Comparison of ENCODE assay signal across 8 mouse cellular contexts in genomic region chr10:22608799-22609357, GRCm38 (mm10). TPM values are rescaled to one million over a fixed set of nuclear protein-coding genes. Genes with fewer than 3 reads are reported as not detected.
A peak's percentile ranks its signal among the peaks of the same experiment; 100 is the strongest.
DNase-seq lines count a peak whose midpoint lies in the region; ATAC-seq and TF ChIP-seq lines count a peak whose summit lies in the region.

No protein-coding gene starts in this region.

- WGBS in embryonic facial prominence, embryonic 11.5 days: 4% methylated on average over 11 of the region's 11 CpGs
- 0% methylated on average over 11 of the region's 11 CpGs for WGBS in hindbrain, embryonic 16.5 days
- 6% methylated on average over 11 of the region's 11 CpGs for WGBS in lung, postnatal 0 days

- H3K9ac ChIP-seq in embryonic facial prominence, embryonic 11.5 days (replicated peaks; ENCODE audit: low read length): peak overlapping the region; percentile 54
- peak overlapping the region; percentile 49; the same call in 1 of the 2 replicates for H3K9ac ChIP-seq in hindbrain, embryonic 16.5 days (ENCODE audit: low read depth, low read length)
- no peak overlapping the region for H3K9ac ChIP-seq in lung, postnatal 0 days (replicated peaks; ENCODE audit: low read depth)

- TF ChIP-seq CTCF in lung, postnatal 0 days (IDR thresholded peaks at IDR 0.05): no peak

- H3K4me2 ChIP-seq in embryonic facial prominence, embryonic 11.5 days (ENCODE audit: low read depth, low read length): peak overlapping the region; percentile 11
- H3K4me2 ChIP-seq in hindbrain, embryonic 16.5 days (ENCODE audit: low read length): peak overlapping the region; percentile 49
- peak overlapping the region; percentile 34 for H3K4me2 ChIP-seq in lung, postnatal 0 days (replicated peaks; ENCODE audit: low read depth, low read length)

- no peaks in the 10 kb centered on the region for H3K4me1 ChIP-seq in embryonic facial prominence, embryonic 11.5 days (ENCODE audit: control insufficient read depth, insufficient read depth, low read length)
- H3K4me1 ChIP-seq in hindbrain, embryonic 16.5 days (ENCODE audit: control insufficient read depth, insufficient read depth, low read depth, low read length): peaks cover 5% of the 10 kb centered on the region; the same call in 1 of the 2 replicates
- no peaks in the 10 kb centered on the region for H3K4me1 ChIP-seq in lung, postnatal 0 days (ENCODE audit: insufficient read depth, low read depth, low read length)

- no peak for TF ChIP-seq EP300 in lung, postnatal 0 days (IDR thresholded peaks at IDR 0.05)

- ATAC-seq in embryonic facial prominence, embryonic 11.5 days (replicated peaks; ENCODE audit: insufficient number of reproducible peaks, low FRiP score, low TSS enrichment, low read depth): peak; percentile 51
- peak; percentile 81 for ATAC-seq in hindbrain, embryonic 16.5 days
- ATAC-seq in lung, postnatal 0 days: no peak

- H3K9me3 ChIP-seq in embryonic facial prominence, embryonic 11.5 days (replicated peaks; ENCODE audit: control insufficient read depth, low read length): no peaks in the 10 kb centered on the region
- H3K9me3 ChIP-seq in hindbrain, embryonic 16.5 days (ENCODE audit: control insufficient read depth, low read length): no peaks in the 10 kb centered on the region
- H3K9me3 ChIP-seq in lung, postnatal 0 days (ENCODE audit: low read length): no peaks in the 10 kb centered on the region

- DNase-seq in left cerebral cortex, adult 18-20 months (ENCODE audit: low spot score in 2 of 2): peak; percentile 36 to 42
- no peak for DNase-seq in left cerebral cortex, adult 11 months (ENCODE audit: low spot score)
- DNase-seq in embryonic facial prominence, embryonic 11.5 days (ENCODE audit: low spot score): peak; percentile 64
- peak; percentile 12 for DNase-seq in lung, postnatal 0 days (ENCODE audit: low spot score)
- peak; percentile 60 to 64 for DNase-seq in right cerebral cortex, adult 2 months (ENCODE audit: low spot score in 2 of 2)
- DNase-seq in spleen, adult 18-20 months: no peak
- DNase-seq in urinary bladder, adult 18-20 months (ENCODE audit: low spot score in 2 of 2): no peak

- no peak overlapping the region for H3K4me3 ChIP-seq in embryonic facial prominence, embryonic 11.5 days (ENCODE audit: low read depth, low read length)
- peak overlapping the region; percentile 21 for H3K4me3 ChIP-seq in hindbrain, embryonic 16.5 days (ENCODE audit: low read length)
- no peak overlapping the region for H3K4me3 ChIP-seq in lung, postnatal 0 days (ENCODE audit: low read depth, low read length)

- H3K27me3 ChIP-seq in embryonic facial prominence, embryonic 11.5 days (ENCODE audit: control insufficient read depth, insufficient read depth, low read length): no peaks in the 10 kb centered on the region
- no peaks in the 10 kb centered on the region for H3K27me3 ChIP-seq in hindbrain, embryonic 16.5 days (replicated peaks; ENCODE audit: control insufficient read depth, insufficient read depth, low read length)
- H3K27me3 ChIP-seq in lung, postnatal 0 days (replicated peaks; ENCODE audit: insufficient read depth, low read length): no peaks in the 10 kb centered on the region

- H3K36me3 ChIP-seq in embryonic facial prominence, embryonic 11.5 days (replicated peaks; ENCODE audit: control insufficient read depth, insufficient read depth, low read depth, low read length): no peaks in the 10 kb centered on the region
- no peaks in the 10 kb centered on the region for H3K36me3 ChIP-seq in hindbrain, embryonic 16.5 days (ENCODE audit: control insufficient read depth, insufficient read depth, low read length)
- no peaks in the 10 kb centered on the region for H3K36me3 ChIP-seq in lung, postnatal 0 days (ENCODE audit: insufficient read depth, low read length)

- no peak overlapping the region for H3K27ac ChIP-seq in embryonic facial prominence, embryonic 11.5 days (replicated peaks; ENCODE audit: low read depth, low read length)
- peak overlapping the region; percentile 19; the same call in 1 of the 2 replicates for H3K27ac ChIP-seq in hindbrain, embryonic 16.5 days (ENCODE audit: low read depth, low read length)
- no peak overlapping the region for H3K27ac ChIP-seq in lung, postnatal 0 days (ENCODE audit: low read length)

RNA-seq across cellular contexts. Expression of gene Slc2a12, which starts 35.9 kb away (rescaled TPM):
- 1 to 10 TPM; 3.1 to 4.1 TPM for total RNA-seq in left cerebral cortex, adult 18-20 months (2021)
- 1.6 and 2.1 TPM in 2 replicates for polyA plus RNA-seq in embryonic facial prominence, embryonic 11.5 days (2014; fragmentation: Nextera tagmentation; extraction: Ambion mirVana)
- 7.2 and 7.6 TPM in 2 replicates for polyA plus RNA-seq in hindbrain, embryonic 16.5 days (2015; fragmentation: Nextera tagmentation; extraction: Ambion mirVana)
- 2.6 and 3.2 TPM in 2 replicates for polyA plus RNA-seq in lung, postnatal 0 days (2015; fragmentation: Nextera tagmentation; extraction: Ambion mirVana)

Comparison
In these comparisons a context has a peak if more than half of its experiments do, and no peak if none do; other contexts are left out.
1. DNase-seq: peak in left cerebral cortex, adult 18-20 months (2 of 2), embryonic facial prominence, embryonic 11.5 days (single experiment), lung, postnatal 0 days (single experiment) and right cerebral cortex, adult 2 months (2 of 2); none in left cerebral cortex, adult 11 months (single experiment), spleen, adult 18-20 months (0 of 2) and urinary bladder, adult 18-20 months (0 of 2).
2. Peak in every context shown above with its lines, with median percentiles within 50 percentile points of each other: H3K4me2 ChIP-seq.